Mouse (Mus musculus) small intestine, adult 2 months (tissue): Measurements from ENCODE around the gene Ssh1.

ENCODE experiments used
- CTCF ChIP-seq: fragments of 200-500 bp; IDR thresholded peaks from 2 replicates; pipeline ENCODE4 v1.5.1; 2012; ENCODE audit warnings: low read depth, mild to moderate bottlenecking, control low read depth, inconsistent platforms, low read length, moderate library complexity, mixed read lengths; ENCODE audit not compliant: insufficient replicate concordance, insufficient read length; ENCODE audit errors: extremely low read depth
- POLR2A ChIP-seq: fragments of 200-500 bp; IDR thresholded peaks from 2 replicates; pipeline ENCODE4 v1.6.1; 2012; ENCODE audit warnings: low read depth, mild to moderate bottlenecking, control low read depth, inconsistent platforms, low read length, moderate library complexity

DNA sequence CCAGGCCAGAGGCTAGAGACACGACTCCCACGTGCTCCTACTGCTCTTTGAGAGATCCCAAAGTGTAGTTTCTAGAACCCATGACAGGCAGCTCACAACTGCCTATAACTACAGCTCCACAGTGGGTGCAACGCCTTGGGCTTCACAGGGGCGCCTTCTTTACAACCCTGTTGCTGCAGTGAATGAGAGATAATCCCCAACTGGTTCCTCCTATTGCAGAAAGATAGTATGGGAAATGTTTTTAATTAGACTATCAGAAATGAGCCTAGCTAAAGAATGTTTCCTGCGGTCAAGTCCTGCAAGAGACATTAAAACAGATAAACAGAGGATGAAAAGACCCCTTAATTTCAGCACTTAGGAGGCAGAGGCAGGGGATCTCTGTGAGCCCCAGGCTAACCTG is 90.7 kb downstream of the Ssh1 start:
- TF ChIP-seq CTCF (no peak), POLR2A (no peak)
